Mouse (Mus musculus) olfactory bulb, adult 2 months (tissue): ENCODE measurements around the gene Aldh1a1.

ENCODE experiments used
- CTCF ChIP-seq: fragments of 200-500 bp; IDR thresholded peaks from 2 replicates; pipeline ENCODE4 v1.5.1; 2012; ENCODE audit warnings: low read depth, mild to moderate bottlenecking, low read length, moderate library complexity; ENCODE audit not compliant: insufficient read depth
- POLR2A ChIP-seq: fragments of 200-500 bp; IDR thresholded peaks from 2 replicates; pipeline ENCODE4 v1.6.1; 2012; ENCODE audit warnings: mild to moderate bottlenecking, low read depth, low read length, moderate library complexity; ENCODE audit not compliant: insufficient read depth

DNA sequence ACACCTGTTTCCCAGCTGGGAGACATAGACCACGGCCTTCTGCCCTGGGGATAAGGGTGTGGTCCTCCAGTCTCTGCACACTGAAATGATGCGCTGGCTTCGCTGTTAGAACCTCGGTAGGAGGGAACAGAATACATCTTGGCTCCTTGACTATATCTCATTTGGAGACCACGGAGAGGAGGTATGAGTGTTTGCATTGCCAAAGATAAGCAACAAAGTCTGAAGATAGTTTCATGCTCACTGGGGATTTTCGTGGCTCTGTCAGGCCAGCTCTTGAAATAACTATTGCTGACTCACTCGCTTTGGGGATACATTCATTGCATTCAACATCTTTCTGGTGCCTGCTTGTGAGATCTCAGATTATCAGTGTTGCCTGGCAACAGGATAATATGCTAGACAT lies 44.0 kb downstream of the Aldh1a1 start:
- TF ChIP-seq CTCF, result no peak
- TF ChIP-seq POLR2A, result no peak
